Mouse (Mus musculus) testis, postnatal 14 days (tissue): Measurements from ENCODE around the gene Wdr20.
A peak's percentile ranks its signal among the peaks of the same experiment; 100 is the strongest.

ENCODE experiments used
- DNase-seq: peaks from one replicate; pipeline ENCODE4 v3.0.0; 2021; ENCODE audit warnings: low spot score

The Wdr20 gene

DNA sequence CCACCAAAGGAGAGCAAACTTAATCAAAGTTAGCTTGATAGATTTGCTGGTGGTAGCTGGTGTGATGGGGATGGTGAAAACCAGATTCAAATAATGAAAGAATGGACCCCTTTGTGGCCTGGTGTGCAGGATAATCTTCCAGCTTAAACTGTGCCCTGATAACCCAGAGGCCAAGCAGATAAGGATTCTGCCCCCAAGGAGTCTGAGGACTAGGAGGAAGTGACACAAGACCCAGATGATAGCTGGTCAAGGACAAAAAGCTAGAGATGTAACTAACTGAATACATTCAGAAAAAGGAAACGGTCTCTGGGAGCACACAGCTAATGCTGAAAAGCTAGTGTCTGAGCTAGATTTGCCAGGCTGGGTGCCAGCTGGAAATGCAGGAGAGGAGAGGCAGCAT is 114.2 kb downstream of the Wdr20 start:
- DNase-seq = peak; percentile 57
